In the genomic region with DNA sequence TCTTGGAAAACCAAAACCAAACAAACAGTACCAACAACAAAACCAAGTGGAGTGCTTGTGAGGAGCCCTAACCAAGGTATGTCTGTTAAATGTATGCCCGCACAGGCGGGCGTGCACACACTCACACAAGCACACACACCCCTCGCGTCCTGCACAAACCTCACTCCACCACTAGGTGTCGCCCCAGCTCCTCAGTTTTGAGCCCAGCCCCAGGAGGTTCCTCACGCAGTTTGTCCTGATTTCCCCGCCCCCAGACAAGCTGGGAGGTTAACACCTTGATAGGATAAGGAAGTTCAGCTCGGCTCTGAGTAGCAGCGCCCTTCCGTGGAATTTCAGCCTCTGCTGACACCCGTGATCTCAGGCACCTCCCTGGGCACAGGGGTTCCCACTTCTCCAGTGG, we compare ENCODE assay signal across 8 mouse cellular contexts. TPM values are rescaled to one million over a fixed set of nuclear protein-coding genes. Genes with fewer than 3 reads are reported as not detected.
A peak's percentile ranks its signal among the peaks of the same experiment; 100 is the strongest.
DNase-seq lines count a peak whose midpoint lies in the region; ATAC-seq and TF ChIP-seq lines count a peak whose summit lies in the region.

No protein-coding gene starts in this region.

- H3K36me3 ChIP-seq in E14TG2a.4 (ENCODE audit: insufficient read depth, low read length), result no peaks in the 10 kb centered on the region
- no peaks in the 10 kb centered on the region for H3K36me3 ChIP-seq in forebrain, embryonic 11.5 days (ENCODE audit: control insufficient read depth, insufficient read depth, low read length)
- no peaks in the 10 kb centered on the region for H3K36me3 ChIP-seq in heart, embryonic 15.5 days
- no peaks in the 10 kb centered on the region for H3K36me3 ChIP-seq in liver, embryonic 14.5 days (replicated peaks; ENCODE audit: control insufficient read depth, insufficient read depth, low read depth)
- no peaks in the 10 kb centered on the region for H3K36me3 ChIP-seq in neural tube, embryonic 13.5 days

- H3K27me3 ChIP-seq in E14TG2a.4 (ENCODE audit: insufficient read depth, low read length), result peaks cover 22% of the 10 kb centered on the region
- peaks cover 18% of the 10 kb centered on the region for H3K27me3 ChIP-seq in forebrain, embryonic 11.5 days (ENCODE audit: control insufficient read depth, insufficient read depth, low read length)
- peaks cover 50% of the 10 kb centered on the region for H3K27me3 ChIP-seq in heart, embryonic 15.5 days
- H3K27me3 ChIP-seq in liver, embryonic 14.5 days (ENCODE audit: control insufficient read depth, insufficient read depth, low read length), result peaks cover 25% of the 10 kb centered on the region
- peaks cover 41% of the 10 kb centered on the region for H3K27me3 ChIP-seq in neural tube, embryonic 13.5 days

- no peak for TF ChIP-seq EP300 in liver, embryonic 14.5 days (IDR thresholded peaks at IDR 0.05; ENCODE audit: low read depth)

- peak; percentile 54 for ATAC-seq in forebrain, embryonic 11.5 days (replicated peaks; ENCODE audit: low FRiP score)
- peak; percentile 64 for ATAC-seq in heart, embryonic 15.5 days (replicated peaks; ENCODE audit: insufficient number of reproducible peaks, insufficient read depth, low FRiP score, low read depth)
- peak; percentile 69 for ATAC-seq in liver, embryonic 14.5 days (ENCODE audit: insufficient read depth)
- ATAC-seq in neural tube, embryonic 13.5 days (ENCODE audit: low read depth), result peak; percentile 42; the same call in 1 of the 2 replicates

- no peaks in the 10 kb centered on the region for H3K9me3 ChIP-seq in E14TG2a.4 (ENCODE audit: low read length)
- H3K9me3 ChIP-seq in forebrain, embryonic 11.5 days (ENCODE audit: control insufficient read depth, low read length), result no peaks in the 10 kb centered on the region
- H3K9me3 ChIP-seq in heart, embryonic 15.5 days (replicated peaks), result no peaks in the 10 kb centered on the region
- H3K9me3 ChIP-seq in liver, embryonic 14.5 days (ENCODE audit: control insufficient read depth, low read length), result no peaks in the 10 kb centered on the region
- H3K9me3 ChIP-seq in neural tube, embryonic 13.5 days, result no peaks in the 10 kb centered on the region

- no peak overlapping the region for H3K4me2 ChIP-seq in forebrain, embryonic 11.5 days (ENCODE audit: low read depth, low read length, severe bottlenecking)
- peak overlapping the region; percentile 48; the same call in 1 of the 2 replicates for H3K4me2 ChIP-seq in heart, embryonic 15.5 days
- H3K4me2 ChIP-seq in liver, embryonic 14.5 days (ENCODE audit: low read depth), result peak overlapping the region; percentile 29; the same call in 1 of the 2 replicates
- no peak overlapping the region for H3K4me2 ChIP-seq in neural tube, embryonic 13.5 days

- H3K9ac ChIP-seq in forebrain, embryonic 11.5 days (ENCODE audit: low read length), result no peak overlapping the region
- no peak overlapping the region for H3K9ac ChIP-seq in heart, embryonic 15.5 days
- H3K9ac ChIP-seq in liver, embryonic 14.5 days (replicated peaks), result no peak overlapping the region
- H3K9ac ChIP-seq in neural tube, embryonic 13.5 days, result no peak overlapping the region

- 2% methylated on average over 12 of the region's 12 CpGs for WGBS in forebrain, embryonic 11.5 days
- under 1% methylated on average over 12 of the region's 12 CpGs for WGBS in heart, embryonic 15.5 days
- WGBS in liver, embryonic 14.5 days (ENCODE audit: insufficient replicate concordance), result 3% methylated on average over 12 of the region's 12 CpGs
- 3% methylated on average over 12 of the region's 12 CpGs for WGBS in neural tube, embryonic 13.5 days

- no peak overlapping the region for H3K27ac ChIP-seq in forebrain, embryonic 11.5 days (ENCODE audit: low read depth, low read length)
- H3K27ac ChIP-seq in heart, embryonic 15.5 days, result no peak overlapping the region
- no peak overlapping the region for H3K27ac ChIP-seq in liver, embryonic 14.5 days
- H3K27ac ChIP-seq in neural tube, embryonic 13.5 days (replicated peaks), result no peak overlapping the region

- DNase-seq in c-Kit-positive CD71-positive TER-119-negative erythroid progenitor cells, embryonic 14.5 days (ENCODE audit: low read depth), result peak; percentile 74
- DNase-seq in forebrain, embryonic 11.5 days (ENCODE audit: low spot score), result peak; percentile 92
- DNase-seq in kidney, postnatal 36 days, result peak; percentile 81 to 90
- DNase-seq in liver, embryonic 14.5 days (ENCODE audit: low read depth in 3 of 3, low spot score in 3 of 3), result peak; percentile 51 to 71 (median 59)
- peak; percentile 63 for DNase-seq in telencephalon, adult 2 months (ENCODE audit: low read depth, low spot score)

- H3K4me1 ChIP-seq in E14TG2a.4 (replicated peaks; ENCODE audit: low read depth, low read length), result peaks cover 62% of the 10 kb centered on the region
- no peaks in the 10 kb centered on the region for H3K4me1 ChIP-seq in forebrain, embryonic 11.5 days (replicated peaks; ENCODE audit: control insufficient read depth, insufficient read depth, low read length)
- H3K4me1 ChIP-seq in heart, embryonic 15.5 days (replicated peaks), result peaks cover 2% of the 10 kb centered on the region; the same call in 1 of the 2 replicates
- H3K4me1 ChIP-seq in liver, embryonic 14.5 days (replicated peaks; ENCODE audit: control insufficient read depth in 2 of 2, insufficient read depth in 2 of 2, low read length in 1 of 2), result peaks cover 0 to 2% of the 10 kb centered on the region in 2 experiments; a peak in 1 of 4 replicates
- H3K4me1 ChIP-seq in neural tube, embryonic 13.5 days (replicated peaks), result peaks cover 17% of the 10 kb centered on the region

- peak; percentile 89 for TF ChIP-seq CTCF in E14TG2a.4 (conservative IDR thresholded peaks at IDR 0.05; ENCODE audit: low read length)
- peak; percentile 98 for TF ChIP-seq CTCF in liver, embryonic 14.5 days (IDR thresholded peaks at IDR 0.05; ENCODE audit: low read depth)

- no peak overlapping the region for H3K4me3 ChIP-seq in E14TG2a.4 (replicated peaks; ENCODE audit: low read length)
- no peak overlapping the region for H3K4me3 ChIP-seq in forebrain, embryonic 11.5 days (ENCODE audit: low read depth, low read length)
- H3K4me3 ChIP-seq in heart, embryonic 15.5 days, result no peak overlapping the region
- no peak overlapping the region for H3K4me3 ChIP-seq in liver, embryonic 14.5 days (ENCODE audit: insufficient read depth in 1 of 2, low read depth in 2 of 2, low read length in 2 of 2)
- no peak overlapping the region for H3K4me3 ChIP-seq in neural tube, embryonic 13.5 days

RNA-seq across cellular contexts. Expression of a gene that starts 5.7 kb away (rescaled TPM):
- 15.4 and 19.8 TPM in 2 replicates for polyA plus RNA-seq in forebrain, embryonic 11.5 days (2014; fragmentation: Nextera tagmentation; extraction: Ambion mirVana)
- 1.00 and 3.1 TPM in 2 replicates for polyA plus RNA-seq in heart, embryonic 15.5 days (2015; fragmentation: Nextera tagmentation; extraction: Ambion mirVana)
- 0.06 and 0.18 TPM in 2 replicates for polyA plus RNA-seq in liver, embryonic 14.5 days (2012; rRNA removed)
- polyA plus RNA-seq in liver, embryonic 14.5 days (2014; fragmentation: Nextera tagmentation; extraction: Ambion mirVana), result 0.10 TPM in 1 of 2 replicates, not detected in the other
- 127 and 128 TPM in 2 replicates for polyA plus RNA-seq in neural tube, embryonic 13.5 days (2015; fragmentation: Nextera tagmentation; extraction: Ambion mirVana)

Comparison
In these comparisons a context has a peak if more than half of its experiments do, and no peak if none do; other contexts are left out.
1. H3K4me2 ChIP-seq: peak in heart, embryonic 15.5 days (single experiment) and liver, embryonic 14.5 days (single experiment); none in forebrain, embryonic 11.5 days (single experiment) and neural tube, embryonic 13.5 days (single experiment).
2. Peak in every context shown above with its lines, with median percentiles within 50 percentile points of each other: DNase-seq and ATAC-seq.